Mouse (Mus musculus) heart, postnatal 0 days (tissue): ENCODE results near the gene Ier3.

ENCODE experiments used
- CTCF ChIP-seq: IDR thresholded peaks from 2 replicates; pipeline ENCODE4 v1.5.1; 2016; ENCODE audit warnings: antibody characterized with exemption, control low read depth, low read depth
- EP300 ChIP-seq: IDR thresholded peaks from 2 replicates; pipeline ENCODE4 v1.6.1; 2016; ENCODE audit warnings: antibody characterized with exemption, low read depth

- TF ChIP-seq CTCF, result no peak
- no peak for TF ChIP-seq EP300
Observed at GRCm38 (mm10) chr17:35820111-35820510, 1.4 kb upstream of the Ier3 start.
